Mouse (Mus musculus) forebrain, embryonic 12.5 days (tissue): ENCODE results near the gene Atl2. TPM values are rescaled to one million over a fixed set of nuclear protein-coding genes. Genes with fewer than 3 reads are reported as not detected.

Source experiments
- ATAC-seq: fragments of 200-750 bp; cut with Nextera tagmentation; 2 replicates; pipeline ENCODE4 v1.8.0; 2017; ENCODE audit warnings: moderate TSS enrichment; ENCODE audit not compliant: low FRiP score
- H3K27ac ChIP-seq: fragments of 300-500 bp; sonication (generic); 2 replicates; pipeline ENCODE4 v1.5.1; 2016; ENCODE audit warnings: mild to moderate bottlenecking
- H3K27me3 ChIP-seq: fragments of 300-500 bp; sonication (generic); 2 replicates; pipeline ENCODE4 v1.6.1; 2016; ENCODE audit warnings: mild to moderate bottlenecking
- H3K36me3 ChIP-seq: fragments of 300-500 bp; sonication (generic); replicated peaks from 2 replicates; pipeline ENCODE4 v1.6.1; 2016; ENCODE audit warnings: mild to moderate bottlenecking
- H3K4me1 ChIP-seq: fragments of 300-500 bp; sonication (generic); 2 replicates; pipeline ENCODE4 v1.6.1; 2016
- H3K4me2 ChIP-seq: fragments of 300-500 bp; sonication (generic); 2 replicates; pipeline ENCODE4 v1.6.1; 2016; ENCODE audit warnings: mild to moderate bottlenecking, moderate library complexity
- H3K4me3 ChIP-seq: fragments of 300-500 bp; sonication (generic); replicated peaks from 2 replicates; pipeline ENCODE4 v1.5.1; 2016; ENCODE audit warnings: mild to moderate bottlenecking
- H3K9ac ChIP-seq: fragments of 300-500 bp; sonication (generic); 2 replicates; pipeline ENCODE4 v1.6.1; 2016; ENCODE audit warnings: mild to moderate bottlenecking
- H3K9me3 ChIP-seq: fragments of 300-500 bp; sonication (generic); 2 replicates; pipeline ENCODE4 v1.6.1; 2016
- WGBS: fragments of 180-500 bp; shearing (Covaris S2); methylation state at CpG from one replicate; pipeline ENCODE4 v1.1.7; 2016; 5-methylcytosine and 5-hydroxymethylcytosine counted together
- polyA plus RNA-seq: library from polyadenylated mRNA; unstranded; fragments of >200 nt; fragmentation: Nextera tagmentation; extraction: Ambion mirVana; gene quantifications from 2 replicates; pipeline ENCODE4 v1.2.1, GENCODE M21; 2016

The Atl2 gene
- polyA plus RNA-seq, 1 experiment from 2014 or later: 38.1 TPM

DNA sequence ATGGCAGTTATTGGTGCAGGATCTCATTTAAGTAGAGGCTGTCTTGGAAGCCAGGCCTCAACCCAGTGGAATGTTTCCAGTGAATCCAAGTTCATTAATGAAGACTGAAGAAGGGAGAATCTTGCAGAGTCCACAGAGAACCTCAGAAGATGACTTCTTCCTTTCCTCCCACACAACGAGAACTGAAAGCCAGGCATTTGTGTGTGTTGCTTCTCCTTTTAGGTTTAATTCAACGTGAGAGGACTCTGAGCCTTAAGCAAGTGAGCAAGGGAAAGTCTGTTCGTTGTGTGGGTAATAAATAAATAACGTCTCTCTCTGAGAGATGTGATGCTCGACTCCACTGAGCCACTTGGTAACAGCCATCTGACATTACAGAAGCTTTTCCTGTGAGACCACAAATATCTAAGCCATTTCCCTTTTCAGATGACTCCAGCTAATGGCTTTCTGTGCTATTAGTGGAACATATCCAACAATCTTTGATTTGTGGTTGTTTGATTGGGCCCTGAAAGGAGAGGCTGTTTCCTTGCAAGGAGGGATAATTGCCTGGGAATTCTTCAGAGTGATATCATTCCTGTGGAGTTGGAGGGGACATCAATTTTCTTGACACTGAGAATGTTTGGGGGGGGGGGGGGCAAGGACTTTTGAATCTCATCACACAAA lies 60.1 kb downstream of the Atl2 start:
- Histone ChIP-seq H3K4me1 (no peaks in the 10 kb centered on the region), H3K4me2 (no peak overlapping the region), H3K9me3 (no peaks in the 10 kb centered on the region), H3K4me3 (no peak overlapping the region), H3K27ac (no peak overlapping the region), H3K9ac (no peak overlapping the region), H3K36me3 (no peaks in the 10 kb centered on the region), H3K27me3 (no peaks in the 10 kb centered on the region)
- 67% methylated on average over 5 of the region's 5 CpGs for WGBS
- no peak for ATAC-seq

DNA sequence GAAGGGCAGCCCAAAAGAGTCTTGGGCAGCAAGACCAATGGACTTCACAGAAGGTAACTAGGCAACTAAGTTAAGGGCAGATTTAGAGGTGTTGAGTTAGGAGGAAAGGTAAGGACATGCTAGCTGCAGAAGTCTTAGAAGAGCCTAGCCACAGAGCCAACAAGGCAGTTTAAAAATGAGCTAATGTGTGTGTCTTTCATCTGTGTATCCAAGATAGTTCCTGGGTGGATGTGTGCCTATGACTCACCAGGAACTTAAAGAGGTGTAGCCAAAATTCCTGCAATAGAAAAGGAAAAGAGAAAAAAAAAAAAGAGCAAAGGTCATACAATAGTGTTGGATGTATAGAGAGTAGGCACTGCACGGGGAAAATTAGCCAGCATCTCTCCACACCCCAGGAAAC lies 63.6 kb downstream of the Atl2 start:
- Histone ChIP-seq H3K4me1 (no peaks in the 10 kb centered on the region), H3K4me3 (no peak overlapping the region), H3K27me3 (no peaks in the 10 kb centered on the region), H3K9me3 (no peaks in the 10 kb centered on the region), H3K27ac (no peak overlapping the region), H3K9ac (no peak overlapping the region), H3K4me2 (no peak overlapping the region), H3K36me3 (no peaks in the 10 kb centered on the region)
- no peak for ATAC-seq
- WGBS: 48% methylated on average over 1 of the region's 1 CpGs

DNA sequence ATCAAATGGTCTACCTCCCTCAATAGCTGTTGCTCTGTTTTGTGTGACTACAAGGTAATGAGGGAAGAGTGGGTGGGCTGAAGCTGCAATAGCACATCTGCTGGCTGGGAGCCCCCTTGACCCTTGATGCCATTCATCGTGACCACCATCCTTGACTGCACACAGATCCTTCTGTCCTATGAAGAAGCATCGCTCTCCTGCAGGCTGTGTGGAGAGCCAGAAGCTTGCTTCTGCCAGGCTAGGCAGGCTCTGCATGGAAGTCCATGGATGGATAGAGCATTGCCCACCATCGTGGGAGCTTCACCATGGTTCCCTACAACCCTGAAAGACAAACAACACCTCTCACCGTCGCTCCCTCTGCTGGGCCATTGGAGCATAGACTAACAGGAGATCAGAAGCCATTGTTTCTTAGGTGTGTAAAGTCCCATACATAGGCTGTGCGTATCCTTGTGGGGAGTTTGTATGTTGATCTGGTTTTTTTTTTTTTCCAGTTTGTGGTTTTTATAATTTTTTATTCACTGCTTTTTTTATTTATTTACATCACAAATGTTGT lies 69.4 kb downstream of the Atl2 start:
- Histone ChIP-seq H3K4me2 (no peak overlapping the region), H3K9ac (no peak overlapping the region), H3K4me3 (no peak overlapping the region), H3K27ac (no peak overlapping the region), H3K4me1 (no peaks in the 10 kb centered on the region), H3K9me3 (no peaks in the 10 kb centered on the region), H3K27me3 (peaks cover 17% of the 10 kb centered on the region), H3K36me3 (no peaks in the 10 kb centered on the region)
- 78% methylated on average over 6 of the region's 6 CpGs for WGBS
- ATAC-seq: no peak

DNA sequence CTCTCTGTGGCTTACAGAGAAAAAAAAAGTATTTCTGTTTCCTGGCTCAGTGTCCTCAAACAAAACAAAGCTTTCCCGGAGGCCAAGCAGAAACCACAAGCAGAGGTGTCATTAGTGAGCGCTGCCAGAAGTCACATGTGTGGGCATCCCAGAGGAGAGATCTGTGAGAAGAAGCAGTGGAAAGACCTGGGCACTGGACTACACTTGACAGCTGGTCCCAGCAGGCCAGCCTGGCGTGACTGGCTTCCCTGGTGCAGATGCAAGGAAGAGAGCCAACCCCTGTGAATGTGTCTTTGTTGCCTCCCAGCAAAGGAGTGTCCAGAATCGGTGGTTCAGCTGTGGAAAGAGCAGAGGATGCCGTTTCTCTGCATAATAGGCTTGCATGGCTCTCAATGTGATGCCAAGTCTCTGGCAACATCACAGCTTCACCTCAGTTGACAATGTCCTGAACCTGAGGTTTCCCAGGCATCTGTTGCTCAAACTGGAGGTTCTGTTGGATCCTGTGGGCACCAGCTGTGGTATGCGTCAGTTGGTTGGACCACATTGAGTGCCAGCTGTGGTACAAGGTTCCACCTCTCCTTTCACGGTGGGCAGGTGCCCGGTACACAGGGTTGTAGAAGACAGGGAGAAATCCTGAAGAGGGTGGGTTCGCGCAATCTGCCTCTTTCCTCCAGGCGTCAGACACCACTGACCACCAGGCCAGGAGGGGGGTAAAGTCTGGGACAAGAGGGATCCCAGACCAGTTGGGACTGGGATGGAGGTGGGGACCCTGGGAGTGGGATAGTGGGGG lies 70.5 kb downstream of the Atl2 start:
- Histone ChIP-seq H3K4me1 (no peaks in the 10 kb centered on the region), H3K36me3 (no peaks in the 10 kb centered on the region), H3K9me3 (no peaks in the 10 kb centered on the region), H3K9ac (no peak overlapping the region), H3K27me3 (peaks cover 27% of the 10 kb centered on the region), H3K4me2 (no peak overlapping the region), H3K4me3 (no peak overlapping the region), H3K27ac (no peak overlapping the region)
- ATAC-seq: no peak
- 83% methylated on average over 11 of the region's 11 CpGs for WGBS

DNA sequence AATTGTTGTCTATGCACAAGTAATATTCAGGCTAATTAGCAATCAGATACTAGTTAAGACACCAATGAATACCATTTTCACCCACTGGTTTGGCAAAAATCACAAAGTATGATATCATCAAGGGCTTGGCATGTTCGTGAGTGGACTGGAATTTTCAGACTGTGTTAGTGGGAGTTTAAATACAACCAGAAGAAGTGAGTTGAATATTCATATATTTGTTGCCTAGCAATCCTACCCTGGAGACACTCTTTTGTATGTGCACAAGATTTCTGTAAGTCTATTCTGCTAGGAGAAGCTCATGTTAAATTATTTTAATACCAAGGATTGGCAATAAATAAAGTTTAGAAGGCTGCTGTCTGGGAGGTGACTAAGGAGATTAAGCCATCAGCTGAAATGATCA lies 71.5 kb downstream of the Atl2 start:
- peaks cover 36% of the 10 kb centered on the region for H3K27me3 ChIP-seq
- ATAC-seq: no peak

DNA sequence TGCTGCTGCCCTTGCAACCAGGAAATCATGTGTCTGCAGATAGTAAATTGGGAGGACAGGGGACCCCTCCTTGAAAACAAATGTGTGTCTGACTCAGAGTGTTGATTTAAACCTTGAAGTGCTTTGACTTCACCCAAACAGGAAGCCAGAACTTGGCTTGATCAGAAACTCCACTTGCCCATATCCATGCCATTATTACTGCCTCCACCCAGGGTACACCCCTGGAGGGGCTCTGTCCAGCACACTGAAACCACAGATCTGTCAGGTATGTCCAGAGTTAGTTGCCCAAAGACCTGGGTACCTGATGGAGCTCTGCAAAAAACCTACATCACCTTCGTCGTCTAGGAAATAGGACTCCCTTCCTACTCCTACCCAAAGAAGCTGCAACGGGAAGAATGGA lies 77.0 kb downstream of the Atl2 start:
- H3K4me2 ChIP-seq: no peak overlapping the region
- WGBS: 28% methylated on average over 3 of the region's 3 CpGs
- no peak overlapping the region for H3K4me3 ChIP-seq
- H3K27me3 ChIP-seq: peaks cover 67% of the 10 kb centered on the region
- no peak overlapping the region for H3K9ac ChIP-seq
- no peak for ATAC-seq
- H3K4me1 ChIP-seq: peaks cover 10% of the 10 kb centered on the region
- no peaks in the 10 kb centered on the region for H3K9me3 ChIP-seq
- H3K27ac ChIP-seq: no peak overlapping the region
- no peaks in the 10 kb centered on the region for H3K36me3 ChIP-seq

More for the DNA sequence above, 71.5 kb downstream of the Atl2 start:
- Histone ChIP-seq H3K4me1 (no peaks in the 10 kb centered on the region), H3K27ac (no peak overlapping the region), H3K4me3 (no peak overlapping the region), H3K4me2 (no peak overlapping the region), H3K36me3 (no peaks in the 10 kb centered on the region), H3K9ac (no peak overlapping the region), H3K9me3 (no peaks in the 10 kb centered on the region)
- 83% methylated on average over 1 of the region's 1 CpGs for WGBS

DNA sequence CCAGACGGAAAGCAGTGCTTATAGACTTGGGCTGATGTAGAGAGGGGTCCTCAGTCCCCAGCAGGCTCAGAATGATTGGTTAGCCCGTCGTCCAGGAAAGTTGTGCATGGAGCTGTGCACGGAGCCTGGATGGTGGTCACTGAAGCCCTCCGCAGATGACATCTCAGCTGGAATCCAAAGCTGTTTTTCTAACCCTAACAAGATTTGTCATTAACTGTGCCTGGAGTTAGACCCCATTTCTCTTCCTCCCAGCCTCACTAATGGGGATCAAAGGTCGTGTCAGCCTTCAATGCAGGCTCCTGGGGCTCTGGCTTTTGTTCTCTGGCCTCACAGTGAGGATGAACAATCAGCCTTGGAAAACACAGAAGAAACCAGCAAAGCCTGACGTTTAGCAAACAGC lies 77.9 kb downstream of the Atl2 start:
- Histone ChIP-seq H3K36me3 (no peaks in the 10 kb centered on the region), H3K4me2 (no peak overlapping the region), H3K27me3 (peaks cover 61% of the 10 kb centered on the region), H3K9me3 (no peaks in the 10 kb centered on the region), H3K9ac (no peak overlapping the region), H3K27ac (no peak overlapping the region), H3K4me1 (peaks cover 10% of the 10 kb centered on the region), H3K4me3 (no peak overlapping the region)
- WGBS: under 1% methylated on average over 7 of the region's 7 CpGs
- ATAC-seq: peak; percentile 39; the same call in 1 of the 2 replicates

DNA sequence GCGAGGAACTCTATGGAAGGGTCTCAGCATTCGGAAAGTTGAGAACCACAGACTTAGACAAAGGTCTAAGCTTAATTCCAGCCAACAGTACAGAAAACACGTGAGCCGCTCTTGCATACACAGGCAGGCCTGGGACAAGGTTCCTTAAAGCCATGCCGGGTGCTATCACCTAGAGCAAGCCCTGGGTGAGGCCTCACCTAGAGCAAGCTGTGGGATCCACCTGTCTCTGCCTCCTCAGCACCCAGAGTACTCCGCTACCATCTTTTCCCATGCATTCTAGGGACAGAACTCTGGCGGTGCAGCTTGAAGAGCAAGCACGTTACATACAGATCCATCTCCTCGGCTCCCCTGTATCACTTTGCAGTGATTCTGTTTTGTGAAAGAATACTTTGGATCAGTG lies 78.4 kb downstream of the Atl2 start:
- Histone ChIP-seq H3K4me2 (no peak overlapping the region), H3K9ac (no peak overlapping the region), H3K9me3 (no peaks in the 10 kb centered on the region), H3K4me1 (peaks cover 10% of the 10 kb centered on the region), H3K4me3 (no peak overlapping the region), H3K27ac (no peak overlapping the region), H3K27me3 (peaks cover 58% of the 10 kb centered on the region), H3K36me3 (no peaks in the 10 kb centered on the region)
- ATAC-seq: no peak
- 45% methylated on average over 9 of the region's 9 CpGs for WGBS

DNA sequence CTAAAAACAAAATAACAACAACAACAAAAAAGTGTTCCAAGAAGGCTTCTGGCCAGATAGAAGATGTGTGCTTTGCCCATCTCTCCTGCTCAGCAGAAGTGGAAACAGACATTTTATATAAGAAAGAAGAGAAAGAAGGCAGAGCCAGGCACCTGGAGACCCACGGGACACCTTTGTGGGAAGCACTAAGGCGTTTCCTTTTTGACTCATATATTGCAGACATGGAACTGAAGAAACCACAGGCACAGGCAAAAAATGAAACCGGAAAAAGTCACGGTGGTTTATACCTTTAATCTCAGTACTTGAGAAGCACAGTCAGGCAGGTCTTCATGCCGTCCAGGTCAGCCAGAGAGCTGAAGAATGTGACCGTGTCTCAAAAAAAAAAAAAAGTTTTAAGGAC lies 79.0 kb downstream of the Atl2 start:
- Histone ChIP-seq H3K9ac (no peak overlapping the region), H3K4me2 (no peak overlapping the region), H3K9me3 (no peaks in the 10 kb centered on the region), H3K27me3 (peaks cover 63% of the 10 kb centered on the region), H3K4me1 (peaks cover 10% of the 10 kb centered on the region), H3K27ac (no peak overlapping the region), H3K4me3 (no peak overlapping the region), H3K36me3 (no peaks in the 10 kb centered on the region)
- no peak for ATAC-seq
- 81% methylated on average over 6 of the region's 6 CpGs for WGBS

DNA sequence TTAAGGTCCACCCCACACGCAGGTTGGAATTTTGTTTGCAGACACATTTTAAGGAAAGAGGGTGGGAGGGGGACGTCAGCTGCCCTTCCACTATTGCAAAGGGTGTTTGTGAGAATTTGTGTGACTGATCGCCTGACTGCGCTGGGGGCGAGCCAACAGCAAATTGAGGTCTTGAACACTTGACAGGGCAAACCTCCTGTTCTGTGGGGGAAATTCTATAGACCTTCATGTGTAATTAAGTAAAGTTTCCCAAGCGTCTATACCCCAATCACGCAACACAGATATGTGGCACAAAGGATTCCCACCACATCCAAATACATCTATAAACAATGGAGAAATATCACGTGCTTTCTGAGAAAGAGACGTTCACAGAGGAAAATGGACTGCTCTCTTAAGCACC lies 85.5 kb downstream of the Atl2 start:
- 84% methylated on average over 9 of the region's 9 CpGs for WGBS
- ATAC-seq: no peak
- Histone ChIP-seq H3K4me3 (no peak overlapping the region), H3K27me3 (peaks cover 21% of the 10 kb centered on the region), H3K36me3 (no peaks in the 10 kb centered on the region), H3K4me2 (no peak overlapping the region), H3K4me1 (no peaks in the 10 kb centered on the region; the same call in 1 of the 2 replicates), H3K9me3 (no peaks in the 10 kb centered on the region), H3K9ac (no peak overlapping the region), H3K27ac (no peak overlapping the region)

DNA sequence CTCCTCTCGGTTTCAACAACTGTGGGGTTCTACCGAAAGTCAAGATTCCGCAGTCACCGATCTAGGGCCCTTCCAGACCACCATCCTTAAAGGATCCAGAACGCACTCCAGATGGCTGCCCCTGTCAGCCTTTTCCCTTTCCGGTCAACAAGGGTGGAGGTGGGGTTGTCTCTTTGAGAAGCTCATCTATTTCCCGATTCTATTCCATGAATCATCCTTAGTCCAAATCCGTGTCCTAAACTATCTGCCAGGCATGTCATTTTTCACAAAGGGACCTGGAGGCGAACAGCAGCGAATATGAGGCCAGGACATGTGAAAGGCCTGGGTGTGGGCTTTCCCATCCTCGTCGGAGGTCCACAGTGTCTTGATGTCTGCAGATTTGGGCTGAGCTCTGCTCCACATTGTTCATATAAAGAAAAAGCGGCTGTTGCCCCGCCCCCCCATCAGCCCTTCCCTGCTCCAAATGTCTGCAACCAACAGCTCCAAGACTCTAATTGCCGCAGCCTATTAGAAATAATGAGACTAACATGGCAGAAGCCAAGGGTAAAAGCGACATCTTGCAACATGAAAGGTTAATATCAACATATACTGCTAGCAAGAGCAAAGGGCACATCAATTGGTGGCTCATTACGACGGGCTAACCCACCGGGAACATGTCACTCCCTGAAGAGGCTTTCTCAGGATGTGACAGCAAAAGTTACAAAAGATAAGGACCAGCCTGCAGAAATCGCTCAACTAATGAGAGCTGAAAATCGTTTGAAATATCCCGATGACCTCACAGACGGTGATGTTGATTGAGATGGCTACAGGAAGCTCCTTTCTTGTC lies 86.2 kb downstream of the Atl2 start:
- 78% methylated on average over 23 of the region's 23 CpGs for WGBS
- Histone ChIP-seq H3K27ac (no peak overlapping the region), H3K4me3 (no peak overlapping the region), H3K27me3 (peaks cover 15% of the 10 kb centered on the region), H3K36me3 (no peaks in the 10 kb centered on the region), H3K9ac (no peak overlapping the region), H3K4me2 (no peak overlapping the region), H3K4me1 (no peaks in the 10 kb centered on the region; the same call in 1 of the 2 replicates), H3K9me3 (no peaks in the 10 kb centered on the region)
- ATAC-seq: no peak

DNA sequence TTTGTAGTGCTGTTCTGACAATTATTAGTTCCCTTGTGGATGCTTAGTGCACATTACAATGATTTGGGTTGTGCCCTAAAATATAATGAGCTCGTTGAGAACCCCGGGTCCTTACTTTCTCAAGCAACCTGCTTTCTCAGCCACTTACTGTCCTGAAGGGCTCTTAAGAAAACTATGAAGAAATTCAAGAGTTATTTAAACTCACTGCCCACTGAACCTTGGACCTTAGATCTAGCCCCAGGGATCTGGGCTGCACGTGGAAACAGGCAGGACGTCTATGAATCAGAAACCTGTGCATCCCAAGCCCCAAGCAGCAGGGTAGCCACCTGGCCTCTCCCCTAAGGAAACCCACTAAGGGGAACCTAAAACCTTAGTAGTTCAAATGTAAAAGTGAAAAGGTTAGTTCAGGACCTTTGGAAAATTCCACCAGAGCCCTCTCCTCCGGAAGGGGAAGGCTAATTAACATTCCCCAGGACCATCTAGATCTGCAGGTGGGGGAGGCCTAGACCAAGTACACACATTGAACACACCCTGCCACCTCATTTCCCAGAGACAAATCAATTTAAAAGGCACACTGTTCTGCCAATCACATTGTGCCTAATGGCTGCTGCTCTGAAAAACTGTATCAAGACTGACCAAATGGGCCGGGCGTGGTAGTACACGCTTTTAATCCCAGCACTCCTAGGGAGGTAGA lies 88.5 kb downstream of the Atl2 start:
- no peak overlapping the region for H3K9ac ChIP-seq
- WGBS: 72% methylated on average over 8 of the region's 8 CpGs
- H3K9me3 ChIP-seq: no peaks in the 10 kb centered on the region
- peaks cover 7% of the 10 kb centered on the region; the same call in 1 of the 2 replicates for H3K27me3 ChIP-seq
- no peak overlapping the region for H3K27ac ChIP-seq
- no peaks in the 10 kb centered on the region for H3K36me3 ChIP-seq
- H3K4me1 ChIP-seq: no peaks in the 10 kb centered on the region; the same call in 1 of the 2 replicates
- H3K4me2 ChIP-seq: no peak overlapping the region
- ATAC-seq: no peak
- no peak overlapping the region for H3K4me3 ChIP-seq
